Mouse (Mus musculus) B cell, adult 2 months (primary cell): ENCODE results near the gene Mfsd12.
A peak's percentile ranks its signal among the peaks of the same experiment; 100 is the strongest.

ENCODE experiments used
- DNase-seq, 2 experiments: peaks; one replicate each; pipeline ENCODE4 v3.0.0; 2022

The Mfsd12 gene

GRCm38 (mm10) chr10:81404082-81404481 lies 46.8 kb downstream of the Mfsd12 start:
- DNase-seq = no peak

GRCm38 (mm10) chr10:81404720-81405119 lies 47.4 kb downstream of the Mfsd12 start:
- peak in 1 of 2 experiments; percentile 33 for DNase-seq

GRCm38 (mm10) chr10:81405588-81406201 lies 48.4 kb downstream of the Mfsd12 start:
- peak; percentile 85 to 86 for DNase-seq

GRCm38 (mm10) chr10:81406504-81407440 lies 49.5 kb downstream of the Mfsd12 start:
- no peak for DNase-seq

- DNase-seq = peak; percentile 72 to 76
These were observed 50.5 kb downstream of the Mfsd12 start for GRCm38 (mm10) chr10:81407539-81408423.

GRCm38 (mm10) chr10:81408424-81408729 lies 51.1 kb downstream of the Mfsd12 start:
- DNase-seq = no peak

DNA sequence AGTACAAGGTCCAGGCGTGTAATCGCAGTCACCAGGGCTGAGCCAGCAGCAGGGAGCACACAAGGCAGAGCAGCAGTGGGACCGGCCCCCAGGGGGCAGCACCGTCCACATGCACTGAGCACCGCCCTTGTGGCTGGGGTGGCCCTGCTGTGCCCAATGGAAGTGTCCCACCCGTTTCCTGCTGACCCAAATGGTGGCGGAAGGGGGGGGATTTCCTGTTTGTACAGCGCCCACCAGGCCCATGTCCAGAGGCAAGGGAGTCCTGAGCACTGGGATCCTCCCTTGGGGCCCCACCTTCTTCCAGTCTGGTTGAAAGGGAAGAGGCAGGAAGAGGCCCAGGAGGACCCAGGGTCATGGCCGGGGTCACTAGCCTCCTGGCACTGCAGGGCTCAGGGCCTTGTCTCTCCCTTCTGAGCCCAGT lies 51.6 kb downstream of the Mfsd12 start:
- peak; percentile 82 to 84 for DNase-seq

- DNase-seq = no peak
These were observed 52.0 kb downstream of the Mfsd12 start for GRCm38 (mm10) chr10:81409330-81409729.

DNA sequence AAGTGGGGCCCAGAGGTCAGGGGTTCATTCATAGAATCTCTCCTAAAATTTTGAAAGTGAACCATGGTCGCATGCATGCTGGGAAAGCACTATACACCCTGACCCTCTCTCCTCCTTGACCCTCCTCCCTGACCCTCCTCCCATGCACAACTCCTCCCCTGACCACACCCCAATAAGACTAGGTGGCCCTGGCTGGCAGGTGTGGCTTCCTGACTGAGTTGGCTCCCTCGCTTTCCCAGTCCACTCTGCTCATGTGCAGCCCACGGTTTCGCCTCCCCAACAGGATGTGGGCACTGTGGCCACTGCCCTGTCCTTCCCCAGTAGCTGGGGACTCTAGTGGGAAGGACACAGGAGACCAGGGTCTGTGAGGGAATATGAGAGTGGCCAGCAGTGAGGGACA lies 53.1 kb downstream of the Mfsd12 start:
- no peak for DNase-seq

DNA sequence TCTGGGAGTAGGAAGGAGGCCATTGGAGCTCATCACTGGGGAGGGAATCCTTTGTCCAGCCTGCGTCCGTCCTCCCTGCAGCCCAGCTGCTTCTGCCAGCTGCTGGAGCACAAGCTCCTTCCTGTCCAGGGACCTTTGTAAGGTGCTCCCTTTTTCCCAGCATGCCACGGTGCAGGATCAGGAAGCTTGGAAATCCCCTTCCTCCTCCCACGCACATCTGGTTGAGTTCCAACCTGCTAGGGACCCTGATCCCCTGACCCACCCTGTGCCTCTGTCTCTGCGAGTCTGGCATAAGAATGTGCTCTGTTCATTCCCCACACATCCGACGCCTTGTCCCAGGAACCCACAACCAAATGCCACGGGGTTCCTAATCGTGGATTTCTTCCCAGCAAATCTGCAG lies 53.7 kb downstream of the Mfsd12 start:
- DNase-seq = no peak

- no peak for DNase-seq
These were observed 54.4 kb downstream of the Mfsd12 start for GRCm38 (mm10) chr10:81411471-81412400.

DNA sequence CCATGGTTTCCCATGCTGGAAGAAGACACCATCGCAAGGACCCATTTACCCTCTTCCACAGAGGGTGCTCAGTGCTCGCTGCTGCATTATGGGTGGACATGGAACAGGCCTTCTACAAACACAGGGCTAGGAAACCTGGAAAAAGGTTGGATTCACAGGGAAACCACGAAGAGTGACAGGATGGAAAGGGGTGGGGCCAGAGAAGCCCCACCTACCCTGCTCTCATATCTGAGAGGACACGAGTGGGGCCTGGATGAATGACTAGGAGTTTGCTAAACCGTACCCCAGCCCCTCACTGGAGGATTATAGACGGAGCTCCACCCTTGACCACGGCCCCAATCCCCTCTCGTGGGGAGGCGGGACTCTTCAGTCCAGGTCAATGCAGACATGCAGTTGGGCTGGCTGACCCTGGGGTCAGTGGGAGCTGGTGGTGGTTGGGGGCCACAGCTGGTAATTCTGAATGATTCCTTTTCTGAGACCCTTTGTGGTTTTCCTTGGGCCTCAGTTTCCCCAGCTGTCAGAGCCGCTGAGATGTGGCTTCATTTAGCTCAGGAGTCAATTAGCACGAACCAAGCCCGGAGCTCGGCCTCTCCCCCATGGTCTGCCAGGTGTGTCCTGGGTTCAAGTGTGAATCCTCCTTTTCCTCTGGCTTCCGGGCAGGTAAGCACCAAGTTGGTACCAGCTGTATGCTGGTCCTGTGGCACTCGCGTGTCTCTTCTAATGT lies 55.5 kb downstream of the Mfsd12 start:
- DNase-seq = no peak

DNA sequence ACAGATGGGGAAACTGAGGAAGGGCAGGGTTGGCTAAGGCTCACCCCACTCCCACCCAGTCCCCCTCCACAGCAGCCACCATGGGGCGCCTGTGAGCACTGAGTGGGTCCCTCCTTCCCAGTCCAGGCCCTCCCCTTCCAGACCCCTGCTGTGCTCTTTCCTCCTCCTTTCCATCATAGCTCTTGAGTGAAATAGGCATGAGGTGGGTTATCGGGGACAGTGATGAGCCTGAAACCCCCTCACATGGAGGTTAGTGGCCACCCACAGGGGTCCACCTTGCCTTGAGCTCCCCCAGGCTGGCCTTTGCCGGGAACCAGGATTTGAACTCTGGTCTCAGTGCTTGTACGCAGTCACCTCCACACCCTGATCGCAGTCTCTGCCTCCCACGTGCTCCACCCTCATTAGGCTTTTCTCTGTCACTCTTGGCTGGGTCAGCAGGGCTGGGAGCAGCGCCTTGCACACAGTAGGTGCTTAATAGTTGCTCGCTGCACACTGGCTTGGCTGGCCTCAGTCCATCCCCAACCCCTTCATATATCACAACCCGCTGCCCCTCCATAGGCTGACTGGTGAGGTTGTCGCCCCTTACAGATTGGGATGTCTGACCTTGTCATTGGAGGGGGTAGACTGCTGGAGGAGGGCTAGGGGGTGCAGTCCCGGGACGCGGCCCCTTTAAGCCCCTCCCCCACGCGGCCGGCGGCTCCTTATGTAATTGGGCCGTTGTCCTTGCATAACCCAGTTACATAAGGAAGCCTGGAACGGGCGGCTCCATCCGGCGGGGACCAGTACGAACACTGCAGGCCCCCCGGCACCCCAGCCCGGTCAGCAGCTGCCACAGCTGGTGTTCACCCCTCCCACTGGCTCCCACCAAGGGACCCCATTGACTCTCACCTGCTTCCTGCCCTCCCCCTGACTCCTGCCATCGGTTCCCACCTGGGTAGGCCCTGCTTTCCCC lies 56.3 kb downstream of the Mfsd12 start:
- DNase-seq = no peak

GRCm38 (mm10) chr10:81414682-81415081 lies 57.4 kb downstream of the Mfsd12 start:
- no peak for DNase-seq

DNA sequence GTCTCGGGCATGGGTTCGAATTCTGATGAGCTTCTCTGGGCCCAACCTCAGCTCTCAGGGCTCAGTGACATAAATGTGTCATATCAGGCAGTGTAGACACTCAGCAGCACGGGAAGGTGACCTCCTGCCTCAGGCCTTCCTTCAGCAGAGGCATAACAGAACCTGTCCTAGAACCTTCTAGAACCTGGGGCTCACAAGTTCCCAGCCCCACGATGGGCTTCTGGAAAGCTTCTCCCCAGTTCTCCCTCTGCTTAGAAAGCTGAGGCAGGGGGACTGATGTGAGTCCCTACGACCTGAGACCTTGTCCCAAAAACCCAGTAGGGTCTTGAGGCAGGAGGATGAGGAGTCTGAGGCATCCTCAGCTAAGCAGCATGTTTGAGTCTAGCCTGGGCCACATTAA lies 57.9 kb downstream of the Mfsd12 start:
- no peak for DNase-seq
